Mouse (Mus musculus) erythroblast, embryonic 14.5 days (primary cell): Measurements from ENCODE around the gene Rara.

ENCODE experiments used
- GATA1 ChIP-seq: IDR thresholded peaks from 2 replicates; pipeline ENCODE4 v1.6.1; 2012; ENCODE audit warnings: low read length, inconsistent platforms, mixed read lengths
- TAL1 ChIP-seq: IDR thresholded peaks from 3 replicates; pipeline ENCODE4 v1.6.1; 2012; ENCODE audit warnings: low read length, inconsistent platforms, mixed read lengths

DNA sequence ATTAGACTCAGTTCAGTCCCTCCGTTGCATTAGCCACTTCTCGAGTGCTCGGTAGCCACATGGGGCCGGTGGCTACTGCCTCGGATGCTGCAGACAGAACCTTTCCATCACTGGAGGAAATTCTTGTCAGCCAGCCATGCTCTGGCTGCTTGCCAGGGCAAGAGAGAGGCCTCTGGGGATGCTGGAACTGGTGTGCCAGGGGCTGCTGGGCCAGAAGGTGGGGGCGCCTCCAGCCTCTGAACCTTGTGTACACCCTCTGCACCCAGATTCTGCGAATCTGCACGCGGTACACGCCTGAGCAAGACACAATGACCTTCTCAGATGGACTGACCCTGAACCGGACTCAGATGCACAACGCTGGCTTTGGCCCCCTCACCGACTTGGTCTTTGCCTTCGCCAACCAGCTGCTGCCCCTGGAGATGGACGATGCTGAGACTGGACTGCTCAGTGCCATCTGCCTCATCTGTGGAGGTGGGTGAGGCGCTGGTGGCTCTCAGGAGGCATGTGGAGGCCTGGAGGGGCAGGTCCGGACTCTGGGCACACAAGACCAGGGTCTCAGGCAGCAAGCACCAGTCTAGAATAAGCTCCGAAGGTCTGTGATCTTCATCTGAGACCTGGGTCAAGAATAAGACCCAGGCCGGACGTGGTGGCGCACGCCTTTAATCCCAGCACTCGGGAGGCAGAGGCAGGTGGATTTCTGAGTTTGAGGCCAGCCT is 43.9 kb downstream of the Rara start:
- TF ChIP-seq GATA1 (no peak), TAL1 (no peak)
